Mouse (Mus musculus) hindbrain, embryonic 11.5 days (tissue): ENCODE measurements around the gene Ptprd. TPM values are rescaled to one million over a fixed set of nuclear protein-coding genes. Genes with fewer than 3 reads are reported as not detected.

Experiments used
- ATAC-seq: fragments of 200-750 bp; cut with Nextera tagmentation; 2 replicates; pipeline ENCODE4 v1.8.0; 2017; ENCODE audit warnings: mild to moderate bottlenecking, moderate TSS enrichment, moderate library complexity; ENCODE audit not compliant: low FRiP score
- DNase-seq: peaks from one replicate; pipeline ENCODE4 v3.0.0-alpha.2; 2015; ENCODE audit warnings: low spot score
- H3K27ac ChIP-seq: fragments of 300-500 bp; sonication (generic); 2 replicates; pipeline ENCODE4 v1.5.1; 2014; ENCODE audit warnings: mild to moderate bottlenecking, low read depth, low read length
- H3K27me3 ChIP-seq: fragments of 300-500 bp; sonication (generic); 2 replicates; pipeline ENCODE4 v1.6.1; 2014; ENCODE audit warnings: mild to moderate bottlenecking, low read length, moderate library complexity, mixed read lengths; ENCODE audit not compliant: control insufficient read depth, insufficient read depth
- H3K36me3 ChIP-seq: fragments of 300-500 bp; sonication (generic); 2 replicates; pipeline ENCODE4 v1.6.1; 2014; ENCODE audit warnings: mild to moderate bottlenecking, low read length, moderate library complexity, mixed read lengths; ENCODE audit not compliant: control insufficient read depth, insufficient read depth
- H3K4me1 ChIP-seq: fragments of 300-500 bp; sonication (generic); replicated peaks from 2 replicates; pipeline ENCODE4 v1.6.1; 2014; ENCODE audit warnings: low read length, mixed read lengths; ENCODE audit not compliant: control insufficient read depth, insufficient read depth
- H3K4me2 ChIP-seq: fragments of 300-500 bp; sonication (generic); replicated peaks from 2 replicates; pipeline ENCODE4 v1.6.1; 2014; ENCODE audit warnings: mild to moderate bottlenecking, low read depth, low read length
- H3K4me3 ChIP-seq: fragments of 300-500 bp; sonication (generic); 2 replicates; pipeline ENCODE4 v1.5.1; 2014; ENCODE audit warnings: low read depth, low read length
- H3K9ac ChIP-seq: fragments of 300-500 bp; sonication (generic); 2 replicates; pipeline ENCODE4 v1.6.1; 2014; ENCODE audit warnings: low read depth, low read length
- H3K9me3 ChIP-seq: fragments of 300-500 bp; sonication (generic); 2 replicates; pipeline ENCODE4 v1.6.1; 2016; ENCODE audit warnings: low read length; ENCODE audit not compliant: control insufficient read depth
- WGBS: fragments of 180-500 bp; shearing (Covaris S2); extraction: QIAGEN DNeasy Blood & Tissue Kit; methylation state at CpG from one replicate; pipeline ENCODE4 v1.1.7; 2014; 5-methylcytosine and 5-hydroxymethylcytosine counted together
- polyA plus RNA-seq: library from polyadenylated mRNA; unstranded; fragments of >200 nt; fragmentation: Nextera tagmentation; extraction: Ambion mirVana; gene quantifications from 2 replicates; pipeline ENCODE4 v1.2.1, GENCODE M21; 2014

Gene Ptprd
- polyA plus RNA-seq, 1 experiment from 2014 or later = 31.7 TPM

DNA sequence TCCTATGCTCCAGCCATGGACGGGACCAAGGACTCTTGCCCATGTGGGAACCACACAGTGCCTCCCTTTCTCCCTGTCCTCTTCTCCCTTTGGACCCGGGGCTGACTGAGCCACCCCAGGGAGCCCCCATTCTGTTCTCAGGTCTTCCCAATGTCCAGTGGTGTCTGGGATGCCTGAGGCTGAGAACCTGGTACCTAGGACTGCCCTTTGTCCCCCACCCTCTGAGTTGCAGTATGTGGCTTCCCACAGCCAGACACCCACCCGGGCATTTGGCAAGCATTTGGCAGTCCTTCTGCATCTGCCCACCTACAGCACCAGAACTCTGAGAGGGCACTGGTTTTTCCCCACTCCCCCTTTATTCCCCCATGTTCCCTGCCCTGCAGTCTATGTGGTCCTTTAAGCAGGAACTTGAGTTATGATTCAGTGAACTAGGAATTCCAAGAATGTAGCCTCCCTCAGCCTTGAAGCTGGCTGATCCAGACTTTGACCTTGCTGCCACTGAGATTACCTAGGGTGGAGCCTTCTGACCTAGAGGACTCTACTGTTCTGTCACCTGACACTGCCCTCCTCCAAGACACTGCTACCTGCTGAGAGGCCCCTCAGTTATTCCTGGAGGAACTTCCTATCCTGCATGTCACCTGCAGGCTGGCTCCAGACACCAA is 901.5 kb downstream of the Ptprd start:
- Histone ChIP-seq H3K9me3 (no peaks in the 10 kb centered on the region), H3K36me3 (no peaks in the 10 kb centered on the region), H3K27me3 (no peaks in the 10 kb centered on the region), H3K27ac (no peak overlapping the region), H3K9ac (no peak overlapping the region), H3K4me1 (no peaks in the 10 kb centered on the region), H3K4me3 (no peak overlapping the region), H3K4me2 (no peak overlapping the region)
- 84% methylated on average over 3 of the region's 3 CpGs for WGBS
- DNase-seq (no peak), ATAC-seq (no peak; the same call in 1 of the 2 replicates)

GRCm38 (mm10) chr4:77283423-77283822 is 928.3 kb downstream of the Ptprd start:
- ATAC-seq (no peak), DNase-seq (no peak)
- H3K27ac ChIP-seq = no peak overlapping the region
- H3K4me3 ChIP-seq = no peak overlapping the region
- no peaks in the 10 kb centered on the region for H3K9me3 ChIP-seq
- H3K36me3 ChIP-seq = no peaks in the 10 kb centered on the region
- H3K4me1 ChIP-seq = no peaks in the 10 kb centered on the region
- H3K9ac ChIP-seq = no peak overlapping the region
- no peak overlapping the region for H3K4me2 ChIP-seq
- H3K27me3 ChIP-seq = no peaks in the 10 kb centered on the region
- 98% methylated on average over 1 of the region's 1 CpGs for WGBS

DNA sequence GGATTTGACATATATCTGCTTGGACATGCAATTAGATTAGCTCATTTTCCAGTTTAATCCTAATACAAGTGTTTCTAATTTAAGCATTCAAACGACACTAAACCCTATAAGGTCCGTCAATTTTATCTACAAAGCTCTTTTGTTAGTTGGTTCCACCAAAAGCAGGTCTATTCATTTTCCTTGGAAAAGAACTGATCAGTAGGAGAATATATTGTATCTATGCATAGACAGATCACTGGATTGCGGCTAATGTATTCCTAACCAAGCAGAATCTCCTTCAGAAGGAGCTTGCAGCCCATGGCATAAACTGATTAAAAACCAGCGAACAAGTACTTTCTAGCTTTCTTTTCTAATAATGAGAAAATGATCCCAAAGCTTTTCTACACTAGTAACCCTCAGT is 933.8 kb downstream of the Ptprd start:
- ATAC-seq = no peak
- WGBS = 63% methylated on average over 4 of the region's 4 CpGs

DNA sequence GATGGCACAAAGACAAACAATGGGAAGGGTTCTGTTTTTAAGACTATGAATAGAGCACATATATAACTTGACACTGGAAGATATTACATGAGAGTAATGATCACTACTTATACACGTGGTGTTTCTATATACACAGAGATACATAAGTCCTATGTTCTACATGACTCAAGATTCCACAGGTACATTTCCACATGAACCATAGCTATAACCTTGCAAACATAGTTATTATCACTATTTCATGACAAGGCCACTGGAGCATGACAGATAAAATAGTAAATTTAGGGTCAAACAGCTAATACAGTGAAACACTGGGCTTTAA is 951.8 kb downstream of the Ptprd start:
- H3K9ac ChIP-seq = no peak overlapping the region
- H3K4me1 ChIP-seq = no peaks in the 10 kb centered on the region
- ATAC-seq (no peak), DNase-seq (no peak)
- no peak overlapping the region for H3K4me3 ChIP-seq
- no peak overlapping the region for H3K4me2 ChIP-seq
- H3K9me3 ChIP-seq = no peaks in the 10 kb centered on the region
- no peaks in the 10 kb centered on the region for H3K36me3 ChIP-seq
- H3K27me3 ChIP-seq = no peaks in the 10 kb centered on the region
- 76% methylated on average over 1 of the region's 1 CpGs for WGBS
- H3K27ac ChIP-seq = no peak overlapping the region

More for the DNA sequence above, 933.8 kb downstream of the Ptprd start:
- Histone ChIP-seq H3K4me1 (no peaks in the 10 kb centered on the region), H3K9ac (no peak overlapping the region), H3K27me3 (no peaks in the 10 kb centered on the region), H3K36me3 (no peaks in the 10 kb centered on the region), H3K9me3 (no peaks in the 10 kb centered on the region), H3K4me2 (no peak overlapping the region), H3K4me3 (no peak overlapping the region), H3K27ac (no peak overlapping the region)
- DNase-seq = no peak

GRCm38 (mm10) chr4:77259250-77259971 is 952.4 kb downstream of the Ptprd start:
- no peak overlapping the region for H3K4me2 ChIP-seq
- ATAC-seq = no peak

DNA sequence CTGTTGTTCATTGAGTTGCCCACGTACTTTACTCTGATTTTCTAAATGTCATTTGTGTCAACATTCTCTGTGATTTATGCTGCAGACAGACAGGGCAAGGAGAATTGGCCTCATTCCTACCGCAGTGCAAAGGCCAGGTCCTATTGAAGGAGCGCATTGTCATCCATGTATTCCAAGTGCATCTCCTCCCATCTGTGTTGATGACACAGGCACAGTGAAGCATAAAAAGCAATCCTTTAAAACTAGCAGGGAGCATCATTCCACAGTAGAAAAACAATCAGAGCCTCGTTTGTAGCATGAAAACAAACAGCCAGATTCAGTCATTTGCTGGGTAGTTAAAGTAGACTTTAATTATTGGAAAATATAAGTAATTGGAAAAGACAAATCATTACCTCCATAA is 960.6 kb downstream of the Ptprd start:
- H3K4me2 ChIP-seq = no peak overlapping the region
- no peaks in the 10 kb centered on the region for H3K4me1 ChIP-seq
- no peak overlapping the region for H3K9ac ChIP-seq
- no peaks in the 10 kb centered on the region for H3K27me3 ChIP-seq
- DNase-seq (no peak), ATAC-seq (no peak)
- H3K4me3 ChIP-seq = no peak overlapping the region
- 69% methylated on average over 4 of the region's 4 CpGs for WGBS
- no peak overlapping the region for H3K27ac ChIP-seq
- H3K9me3 ChIP-seq = no peaks in the 10 kb centered on the region
- no peaks in the 10 kb centered on the region for H3K36me3 ChIP-seq

More at GRCm38 (mm10) chr4:77259250-77259971, 952.4 kb downstream of the Ptprd start:
- Histone ChIP-seq H3K9me3 (no peaks in the 10 kb centered on the region), H3K4me3 (no peak overlapping the region), H3K36me3 (no peaks in the 10 kb centered on the region), H3K9ac (no peak overlapping the region), H3K27ac (no peak overlapping the region), H3K27me3 (no peaks in the 10 kb centered on the region), H3K4me1 (no peaks in the 10 kb centered on the region)
- no peak for DNase-seq
- 85% methylated on average over 8 of the region's 8 CpGs for WGBS

GRCm38 (mm10) chr4:77249801-77250200 is 962.0 kb downstream of the Ptprd start:
- H3K27me3 ChIP-seq = no peaks in the 10 kb centered on the region
- H3K4me3 ChIP-seq = no peak overlapping the region
- 44% methylated on average over 1 of the region's 1 CpGs for WGBS
- ATAC-seq = no peak
- no peak overlapping the region for H3K4me2 ChIP-seq
- no peak overlapping the region for H3K27ac ChIP-seq
- no peaks in the 10 kb centered on the region for H3K9me3 ChIP-seq
- H3K4me1 ChIP-seq = no peaks in the 10 kb centered on the region
- no peaks in the 10 kb centered on the region for H3K36me3 ChIP-seq
- no peak overlapping the region for H3K9ac ChIP-seq
- DNase-seq = no peak

DNA sequence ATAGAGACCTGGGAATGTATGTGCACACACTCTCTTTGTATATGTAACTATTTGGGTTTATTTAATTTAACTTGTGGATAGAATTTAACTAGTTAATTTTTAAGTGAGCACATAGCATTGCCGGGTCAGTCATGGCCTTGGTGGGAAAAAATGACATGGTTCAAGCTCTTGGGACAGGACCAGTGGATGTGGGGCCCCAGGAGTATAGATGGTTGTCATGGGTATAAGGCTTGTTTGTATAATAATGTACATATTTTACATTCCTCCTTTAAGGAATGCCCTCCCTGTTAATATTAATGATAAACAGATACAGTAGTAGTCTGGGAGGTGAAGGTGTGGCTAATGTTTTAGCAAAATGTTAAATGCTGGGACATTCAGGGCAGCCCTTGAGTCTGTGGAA is 962.8 kb downstream of the Ptprd start:
- Histone ChIP-seq H3K4me2 (no peak overlapping the region), H3K27ac (no peak overlapping the region), H3K27me3 (no peaks in the 10 kb centered on the region), H3K4me1 (no peaks in the 10 kb centered on the region), H3K36me3 (no peaks in the 10 kb centered on the region), H3K4me3 (no peak overlapping the region), H3K9ac (no peak overlapping the region), H3K9me3 (no peaks in the 10 kb centered on the region)
- no peak for ATAC-seq
- WGBS = 91% methylated on average over 1 of the region's 1 CpGs
- no peak for DNase-seq

- 83% methylated on average over 6 of the region's 6 CpGs for WGBS
- Histone ChIP-seq H3K9me3 (no peaks in the 10 kb centered on the region), H3K36me3 (no peaks in the 10 kb centered on the region), H3K27ac (no peak overlapping the region), H3K27me3 (no peaks in the 10 kb centered on the region), H3K4me2 (no peak overlapping the region), H3K4me1 (no peaks in the 10 kb centered on the region), H3K9ac (no peak overlapping the region), H3K4me3 (no peak overlapping the region)
- no peak for ATAC-seq
- no peak for DNase-seq
Measured at GRCm38 (mm10) chr4:77241852-77242455, 969.8 kb downstream of the Ptprd start.
